Mouse (Mus musculus) WW6 (cell line): Measurements from ENCODE around the gene Col2a1.
A peak's percentile ranks its signal among the peaks of the same experiment; 100 is the strongest.

Experiments used
- DNase-seq: peaks from one replicate; pipeline ENCODE4 v3.0.0-alpha.2; 2013; ENCODE audit warnings: low read depth, low spot score

Col2a1 gene

GRCm38 (mm10) chr15:97963989-97964835 is 40.3 kb downstream of the Col2a1 start, which contains the start of gene Tmem106c:
Tmem106c (plus strand) TSS chr15:97964200.
- peak; percentile 72 for DNase-seq

- DNase-seq = no peak
Observed at GRCm38 (mm10) chr15:97963329-97963988, 41.0 kb downstream of the Col2a1 start.

GRCm38 (mm10) chr15:97956416-97956815 is 48.1 kb downstream of the Col2a1 start:
- DNase-seq = no peak

- DNase-seq = no peak
Observed at GRCm38 (mm10) chr15:97955742-97956141, 48.8 kb downstream of the Col2a1 start.

GRCm38 (mm10) chr15:97955286-97955685 is 49.2 kb downstream of the Col2a1 start:
- no peak for DNase-seq

GRCm38 (mm10) chr15:97954671-97955070 is 49.8 kb downstream of the Col2a1 start:
- DNase-seq = no peak

- DNase-seq = no peak
Observed at GRCm38 (mm10) chr15:97952889-97953189, 51.7 kb downstream of the Col2a1 start.

GRCm38 (mm10) chr15:97952137-97952888 is 52.2 kb downstream of the Col2a1 start:
- peak; percentile 70 for DNase-seq

- DNase-seq = no peak
Observed at GRCm38 (mm10) chr15:97950240-97950639, 54.3 kb downstream of the Col2a1 start.

GRCm38 (mm10) chr15:97949706-97950105 is 54.8 kb downstream of the Col2a1 start:
- no peak for DNase-seq

- DNase-seq = no peak
Observed at GRCm38 (mm10) chr15:97948720-97949119, 55.8 kb downstream of the Col2a1 start.

GRCm38 (mm10) chr15:97945656-97946315 is 58.7 kb downstream of the Col2a1 start:
- no peak for DNase-seq

- DNase-seq = no peak
Observed at GRCm38 (mm10) chr15:97944919-97945574, 59.4 kb downstream of the Col2a1 start.

GRCm38 (mm10) chr15:97943356-97943755 is 61.1 kb downstream of the Col2a1 start:
- no peak for DNase-seq

- DNase-seq = no peak
Observed at GRCm38 (mm10) chr15:97942538-97942937, 62.0 kb downstream of the Col2a1 start.

- no peak for DNase-seq
Observed at GRCm38 (mm10) chr15:97941306-97941705, 63.2 kb downstream of the Col2a1 start.

GRCm38 (mm10) chr15:97940088-97940487 is 64.4 kb downstream of the Col2a1 start:
- DNase-seq = no peak

- DNase-seq = no peak
Observed at GRCm38 (mm10) chr15:97938580-97938979, 65.9 kb downstream of the Col2a1 start.

- DNase-seq = no peak
Observed at GRCm38 (mm10) chr15:97932441-97932840, 72.1 kb downstream of the Col2a1 start.

- no peak for DNase-seq
Observed at GRCm38 (mm10) chr15:97929259-97929824, 75.2 kb downstream of the Col2a1 start.

- DNase-seq = no peak
Observed at GRCm38 (mm10) chr15:97927821-97928220, 76.7 kb downstream of the Col2a1 start.
